Mouse (Mus musculus): ENCODE data around the gene Slfn3.

GRCm38 (mm10) chr11:83192001-83192400 is 871 bp downstream of the Slfn3 start:
- peak; percentile 55; the same call in 1 of the 2 replicates for TF ChIP-seq CTCF (IDR thresholded peaks at IDR 0.05; ENCODE audit: borderline replicate concordance, extremely low read depth, insufficient read depth, insufficient read length)
- TF ChIP-seq POLR2A (IDR thresholded peaks at IDR 0.05; ENCODE audit: borderline replicate concordance, extremely low read depth, insufficient read depth, insufficient read length, poor library complexity, severe bottlenecking) = no peak

Data from brain, embryonic 14.5 days (tissue).